Mouse (Mus musculus): ENCODE measurements at regions not wholly inside any gene's neighbourhood (a gene's known extent, or its start where the extent isn't known, plus 50 kb on each side); places are given as distances from the start of the nearest gene placed in this dataset.

- TF ChIP-seq POLR2A (IDR thresholded peaks at IDR 0.05; ENCODE audit: low read depth, low read length), result no peak
- no peak for TF ChIP-seq CTCF (IDR thresholded peaks at IDR 0.05; ENCODE audit: extremely low read depth, insufficient read length, insufficient replicate concordance, low read depth, low read length)
Observed at GRCm38 (mm10) chr6:37679871-37680270, 149.9 kb downstream of the Akr1d1 start.

Data from small intestine, adult 2 months (tissue).